Mouse (Mus musculus): ENCODE measurements around the gene Braf.
A peak's percentile ranks its signal among the peaks of the same experiment; 100 is the strongest.
"Not testable (repeated sequence)": the region's sequence is repeated elsewhere in the genome, so short reads cannot be mapped to it uniquely, and the experiment has no call there.

The Braf gene

DNA sequence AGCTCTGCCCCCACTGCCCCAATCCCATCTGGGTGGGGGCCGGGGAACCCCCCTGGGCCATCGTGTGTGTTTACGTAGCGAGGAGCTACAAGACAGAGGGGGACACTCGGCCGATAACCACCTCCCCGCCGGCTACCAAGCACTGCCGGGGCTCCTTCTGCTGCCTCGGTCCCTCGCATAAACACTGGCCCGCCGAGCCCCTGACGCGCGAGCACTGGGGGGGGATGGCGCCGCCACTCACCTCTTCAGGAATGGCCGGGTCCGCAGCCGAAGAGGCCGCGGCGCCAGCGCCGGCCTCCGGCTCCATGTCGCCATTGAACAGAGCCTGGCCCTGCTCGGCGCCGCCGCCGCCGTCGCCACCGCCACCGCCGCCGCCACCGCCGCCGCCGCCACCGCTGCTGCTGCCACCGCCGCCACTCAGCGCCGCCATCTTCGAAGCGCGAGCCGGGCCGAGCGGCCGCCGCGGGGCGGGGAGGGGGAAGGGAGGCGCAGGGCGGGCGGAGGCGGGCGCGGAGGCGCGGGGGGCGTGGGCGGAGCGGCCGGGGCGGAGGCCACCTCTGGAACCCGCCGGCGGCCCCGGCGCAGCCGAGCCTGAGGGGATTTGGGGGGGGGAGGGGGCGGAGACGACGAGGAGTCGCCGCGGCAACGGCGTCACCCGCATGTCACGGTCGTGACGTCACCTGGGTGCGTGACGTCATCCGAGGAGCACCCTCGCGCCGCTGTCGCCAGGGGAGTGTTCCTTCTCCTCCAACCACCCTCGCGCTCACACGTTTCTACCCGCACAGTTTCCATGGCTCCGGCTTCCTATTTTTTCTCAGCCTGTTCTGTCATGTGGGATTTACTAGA is at the start of gene Braf:
TSS of gene Braf (minus strand) at position 598 of the 846 bp plus-strand sequence.
- DNase-seq: peak; percentile 85 to 88

GRCm38 (mm10) chr6:39775029-39775428 is 49.8 kb upstream of the Braf start:
- DNase-seq: no peak

DNA sequence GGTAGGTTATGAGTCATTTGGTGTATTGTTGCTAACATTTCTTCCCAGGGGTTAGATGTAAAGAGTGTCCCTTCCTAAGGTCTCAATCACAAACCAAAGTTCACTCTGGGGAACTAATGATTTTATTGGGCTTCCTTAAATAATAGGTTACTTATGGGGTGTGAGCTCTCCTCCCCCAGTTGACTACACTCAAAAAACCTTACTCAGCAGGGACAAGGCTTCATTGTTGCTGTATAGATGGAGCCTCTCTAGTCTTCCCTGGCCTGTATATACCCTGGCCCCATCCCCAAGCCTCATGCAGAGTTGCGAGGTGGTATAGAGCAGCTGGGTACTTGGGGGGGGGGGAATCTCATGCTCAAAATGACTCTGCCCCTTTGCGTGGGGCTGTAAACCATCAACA is 32.0 kb upstream of the Braf start:
- no peak for DNase-seq

GRCm38 (mm10) chr6:39749881-39750280 is 24.6 kb upstream of the Braf start:
- DNase-seq: no peak

DNA sequence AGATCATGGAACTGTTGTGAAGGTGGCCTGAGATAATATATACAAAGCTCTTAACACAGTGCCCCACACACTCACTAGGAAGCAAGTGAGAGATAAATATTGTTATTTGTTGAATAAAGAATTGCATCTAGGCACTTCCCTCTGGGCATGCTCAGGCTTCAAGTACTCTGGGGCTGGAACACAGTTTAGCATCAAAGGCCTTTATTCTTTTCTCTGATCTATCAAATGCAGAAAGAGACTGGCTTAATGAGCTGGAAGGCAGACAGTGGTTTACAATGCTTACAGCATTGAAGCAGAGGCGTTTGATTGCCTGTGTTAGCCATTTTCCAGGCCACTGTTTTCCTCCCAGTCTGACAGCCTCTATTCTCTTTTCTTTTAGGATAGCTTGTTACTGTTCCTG is 21.8 kb upstream of the Braf start:
- DNase-seq: no peak

DNA sequence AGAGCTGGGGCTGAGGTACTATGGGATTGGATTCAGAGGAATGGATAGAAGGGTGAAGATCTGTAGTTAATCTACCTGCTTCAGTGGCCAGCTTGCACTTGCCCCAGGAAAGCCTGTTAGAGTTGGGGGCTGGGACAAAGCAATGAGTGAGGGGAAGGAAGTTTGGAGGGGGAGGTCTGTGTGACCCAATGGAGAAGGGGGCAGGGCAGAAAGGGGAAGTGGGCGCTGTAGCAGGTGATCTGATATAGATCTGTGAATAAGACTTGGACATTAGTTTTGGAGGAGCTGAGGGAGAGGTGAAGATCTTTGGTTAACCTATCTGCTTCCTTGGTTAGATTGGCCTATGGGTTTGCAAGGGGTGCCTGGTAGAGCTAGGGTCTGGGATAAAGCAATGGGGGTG is 20.2 kb upstream of the Braf start:
- no peak for DNase-seq

DNA sequence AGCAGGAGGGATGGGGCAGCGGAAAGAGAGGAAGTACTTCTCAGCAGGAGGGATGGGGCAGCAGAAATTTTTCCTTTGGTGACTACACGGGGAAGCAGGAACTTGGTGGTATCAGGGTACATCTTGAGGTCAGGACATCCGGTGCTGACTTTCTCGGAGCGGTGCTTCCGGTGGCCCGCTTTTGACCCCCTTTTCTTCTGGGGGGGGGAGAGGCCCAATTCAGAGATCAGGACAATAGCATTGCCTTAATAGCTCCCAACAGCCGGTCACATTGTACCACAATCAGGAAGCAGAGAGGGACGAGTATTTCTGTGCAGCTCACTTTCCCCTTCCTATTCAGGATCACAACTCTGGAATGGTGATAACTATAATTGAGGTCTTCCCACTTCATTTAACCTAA is 14.4 kb upstream of the Braf start:
- not testable (repeated sequence) for DNase-seq

- no peak for DNase-seq
Measured at GRCm38 (mm10) chr6:39728095-39728494, 2.8 kb upstream of the Braf start.

DNA sequence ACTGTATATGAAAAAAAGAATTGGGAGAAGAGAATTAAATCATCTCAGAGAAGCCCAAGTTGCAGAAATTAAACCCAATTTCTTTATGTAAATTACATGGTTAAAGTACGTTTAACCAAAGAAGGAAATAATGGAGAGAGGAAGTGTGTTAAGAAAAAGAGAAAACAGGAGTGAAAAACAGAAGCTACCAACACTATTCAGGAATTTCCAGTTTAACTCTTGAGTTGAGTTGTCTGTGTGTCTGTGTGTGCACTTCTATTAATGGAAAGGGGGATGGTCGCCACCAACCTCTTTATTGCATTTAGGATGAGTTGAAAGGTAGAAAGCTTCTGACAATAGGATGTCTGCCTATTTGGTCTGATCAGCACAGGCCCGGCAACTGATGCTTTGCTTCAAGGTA is 886 bp upstream of the Braf start:
- DNase-seq: no peak

- DNase-seq: no peak
Measured at GRCm38 (mm10) chr6:39724542-39724865, 759 bp downstream of the Braf start.

GRCm38 (mm10) chr6:39724071-39724470 is 1.2 kb downstream of the Braf start:
- DNase-seq: peak in 1 of 2 experiments; percentile 27

DNA sequence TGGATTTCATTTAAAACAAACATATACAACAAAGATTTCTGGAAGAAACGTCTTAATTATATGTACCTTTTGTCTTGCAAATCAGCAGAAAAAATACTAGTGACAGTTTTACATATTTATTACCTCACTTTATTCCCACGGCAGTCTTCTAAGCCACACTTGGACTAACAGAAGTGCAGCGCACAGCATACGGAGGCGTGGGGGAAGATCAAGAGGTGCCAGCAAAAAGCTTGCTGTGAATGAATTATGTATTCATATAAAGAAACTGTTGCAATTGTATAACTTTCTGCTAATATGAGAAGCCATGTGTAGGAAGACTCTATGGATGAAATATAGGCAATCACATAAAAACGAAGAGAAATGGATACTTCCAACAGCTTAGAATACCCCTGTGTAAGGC is 6.7 kb downstream of the Braf start:
- no peak for DNase-seq

DNA sequence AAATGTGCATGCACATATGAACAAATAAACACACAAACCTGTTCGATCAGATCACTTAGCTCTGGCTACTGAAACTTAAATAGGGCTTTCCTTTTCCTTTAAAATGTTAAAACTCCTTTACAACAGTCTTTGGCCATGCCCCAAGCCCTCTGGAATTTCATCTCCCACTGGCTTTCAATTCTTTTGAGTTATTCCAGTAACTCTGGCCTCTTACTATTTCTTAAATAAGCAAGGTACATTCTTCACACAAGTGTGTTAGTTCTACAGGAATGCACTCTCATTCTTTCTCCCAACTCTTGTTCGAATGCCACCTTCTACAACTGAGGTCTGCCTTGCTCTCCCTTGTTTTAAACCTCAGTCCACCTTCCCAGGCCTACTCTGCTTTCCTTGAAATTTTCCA is 8.2 kb downstream of the Braf start:
- DNase-seq: no peak

DNA sequence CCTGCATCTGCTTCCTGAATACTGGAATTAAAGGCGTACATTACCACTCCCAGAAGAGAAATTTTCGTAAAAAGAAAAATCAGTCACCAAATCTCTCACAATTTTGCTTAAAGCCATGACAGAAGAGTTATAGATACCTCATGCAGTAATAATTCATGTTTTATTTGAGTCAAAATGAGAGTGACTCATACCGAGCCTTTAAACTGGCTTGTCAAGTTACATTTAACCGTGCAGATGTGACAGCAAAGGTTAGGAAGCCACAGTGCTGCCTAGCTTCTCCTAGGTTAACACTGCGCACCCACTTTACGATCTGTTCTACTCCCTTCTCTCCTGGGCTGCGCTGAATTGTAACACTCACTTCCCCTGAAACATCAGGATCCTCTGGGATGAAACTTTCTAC is 10.9 kb downstream of the Braf start:
- no peak for DNase-seq

DNA sequence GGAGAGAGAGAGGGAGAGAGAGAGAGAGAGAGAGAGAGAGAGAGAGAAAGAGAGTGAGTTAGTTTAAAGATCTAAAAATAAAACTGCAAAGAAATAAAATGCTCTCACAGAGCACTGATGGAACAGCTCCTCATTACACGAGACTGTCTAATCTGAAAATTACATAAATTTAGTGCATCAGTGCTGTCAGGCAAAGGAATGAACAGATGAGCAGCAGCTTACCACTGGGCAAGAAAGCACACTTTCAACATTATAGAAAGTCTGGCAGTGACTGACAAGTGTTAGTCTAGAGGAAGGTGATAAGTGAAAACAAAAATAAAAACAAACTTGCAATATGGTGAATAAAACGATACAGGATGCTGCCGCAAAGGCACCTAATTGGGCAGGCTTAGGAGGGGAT is 11.9 kb downstream of the Braf start:
- no peak for DNase-seq

GRCm38 (mm10) chr6:39705625-39706024 is 19.6 kb downstream of the Braf start:
- DNase-seq: no peak

GRCm38 (mm10) chr6:39693126-39693525 is 32.1 kb downstream of the Braf start:
- peak; percentile 24 to 27 for DNase-seq

- not testable (repeated sequence) for DNase-seq
Measured at GRCm38 (mm10) chr6:39686839-39687238, 38.4 kb downstream of the Braf start.

- no peak for DNase-seq
Measured at GRCm38 (mm10) chr6:39681795-39682194, 43.5 kb downstream of the Braf start.

GRCm38 (mm10) chr6:39680524-39680923 is 44.7 kb downstream of the Braf start:
- DNase-seq: no peak

DNA sequence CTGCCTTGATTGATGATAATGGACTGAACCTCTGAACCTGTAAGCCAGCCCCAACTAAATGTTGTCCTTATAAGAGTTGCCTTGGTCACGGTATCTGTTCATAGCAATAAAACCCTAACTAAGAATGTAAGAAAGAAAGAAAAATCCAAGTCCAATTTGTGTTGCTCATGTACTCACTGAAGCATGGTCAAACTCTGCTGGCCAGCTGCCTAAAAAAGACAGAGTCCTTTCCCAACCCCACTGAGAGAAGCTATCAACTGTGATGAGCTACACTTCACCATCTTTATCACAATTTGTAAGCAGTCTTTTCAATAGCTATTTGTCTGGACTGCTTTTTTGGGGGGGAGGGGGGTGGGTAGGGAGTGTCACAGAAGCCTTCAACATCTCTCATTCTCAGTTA is 47.0 kb downstream of the Braf start:
- DNase-seq: no peak

DNA sequence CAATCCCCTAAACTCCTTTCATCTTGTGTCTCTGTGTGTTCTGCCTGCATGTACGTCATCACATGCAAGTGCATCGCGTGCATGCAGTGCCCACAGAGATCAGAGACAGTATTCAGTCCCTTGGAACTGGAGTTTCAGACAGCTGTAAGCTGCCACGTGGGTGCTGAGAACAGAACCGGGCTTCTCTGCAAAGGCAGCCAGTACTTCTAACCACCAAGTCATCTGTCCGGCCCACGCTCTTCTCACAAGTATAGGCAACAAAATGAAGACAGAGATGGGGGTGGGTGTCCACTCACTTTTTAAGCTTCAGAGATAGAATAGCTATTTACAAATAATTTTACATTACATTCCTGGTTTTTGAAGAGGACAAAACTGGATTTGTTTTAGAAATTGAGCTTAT is 50.2 kb downstream of the Braf start:
- no peak for DNase-seq

- no peak for DNase-seq
Measured at GRCm38 (mm10) chr6:39611296-39611695, 114.0 kb downstream of the Braf start.

DNA sequence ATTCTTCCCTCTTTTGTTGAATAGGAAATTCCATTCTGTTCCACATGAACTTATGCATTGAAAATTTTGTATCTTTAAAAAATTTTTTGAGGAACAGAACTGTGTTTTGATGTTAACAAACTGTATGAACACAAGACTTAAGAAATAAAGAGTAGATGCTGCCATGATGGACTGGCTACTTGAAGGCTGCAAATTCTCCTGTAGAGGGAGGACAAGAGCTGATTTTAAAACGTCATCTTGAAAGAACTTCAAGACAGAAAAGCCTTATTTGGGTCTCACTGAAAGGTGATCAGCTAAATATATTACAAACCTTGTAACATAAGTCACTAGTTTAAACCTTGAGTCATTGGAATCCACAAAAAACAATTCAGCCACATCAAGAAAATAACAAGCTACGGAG is 115.1 kb downstream of the Braf start:
- DNase-seq: no peak

GRCm38 (mm10) chr6:39607365-39607764 is 117.9 kb downstream of the Braf start:
- DNase-seq: no peak
